Mouse (Mus musculus): ENCODE measurements around the gene Hyal2.
A peak's percentile ranks its signal among the peaks of the same experiment; 100 is the strongest.

GRCm38 (mm10) chr9:107576357-107577107 lies 8.8 kb downstream of the Hyal2 start, which contains the start of gene Hyal1:
- TF ChIP-seq POLR2A (IDR thresholded peaks at IDR 0.05; ENCODE audit: low read depth, low read length) (peak; percentile 46; the same call in 1 of the 2 replicates), CTCF (IDR thresholded peaks at IDR 0.05; ENCODE audit: extremely low read depth, insufficient read length, insufficient replicate concordance, low read depth, low read length) (no peak)
